Mouse (Mus musculus) ES-Bruce4 (cell line): ENCODE measurements around the gene Cyth3. TPM values are rescaled to one million over a fixed set of nuclear protein-coding genes. Genes with fewer than 3 reads are reported as not detected.

Experiments
- H3K27ac ChIP-seq: 2 replicates; pipeline ENCODE4 v1.5.1; 2012; ENCODE audit warnings: low read length, inconsistent platforms; ENCODE audit not compliant: insufficient read depth
- H3K27me3 ChIP-seq: 2 replicates; pipeline ENCODE4 v1.6.1; 2012; ENCODE audit warnings: mild to moderate bottlenecking, low read length, inconsistent platforms; ENCODE audit not compliant: control insufficient read depth, poor library complexity, insufficient read depth, severe bottlenecking
- H3K36me3 ChIP-seq: 2 replicates; pipeline ENCODE4 v1.6.1; 2012; ENCODE audit warnings: inconsistent platforms, mild to moderate bottlenecking, low read length, moderate library complexity; ENCODE audit not compliant: control insufficient read depth, poor library complexity, insufficient read depth, severe bottlenecking
- H3K4me1 ChIP-seq: one replicate; pipeline ENCODE4 v1.8.1; 2011; ENCODE audit warnings: low read length; ENCODE audit not compliant: control insufficient read depth, insufficient read depth
- H3K4me3 ChIP-seq: 2 replicates; pipeline ENCODE4 v1.5.1; 2011; ENCODE audit warnings: low read depth, mild to moderate bottlenecking, low read length
- H3K9ac ChIP-seq: 2 replicates; pipeline ENCODE4 v1.6.1; 2012; ENCODE audit warnings: low read depth, mild to moderate bottlenecking, inconsistent platforms; ENCODE audit not compliant: poor library complexity, severe bottlenecking
- H3K9me3 ChIP-seq: replicated peaks from 2 replicates; pipeline ENCODE4 v1.6.1; 2012; ENCODE audit warnings: mild to moderate bottlenecking, low read length, inconsistent platforms; ENCODE audit not compliant: control insufficient read depth, poor library complexity, insufficient read depth, severe bottlenecking
- CTCF ChIP-seq: IDR thresholded peaks from one replicate; pipeline ENCODE4 v1.8.1; 2011; ENCODE audit warnings: low read depth, low read length
- EP300 ChIP-seq: IDR thresholded peaks from 2 replicates; pipeline ENCODE4 v1.6.1; 2011; ENCODE audit warnings: low read depth, low read length; ENCODE audit not compliant: insufficient read depth
- POLR2A ChIP-seq: IDR thresholded peaks from one replicate; pipeline ENCODE4 v1.8.1; 2011; ENCODE audit warnings: low read length; ENCODE audit not compliant: insufficient read depth
- polyA plus RNA-seq: library from polyadenylated mRNA; stranded (reverse); fragments of >200 nt; gene quantifications from 2 replicates; pipeline ENCODE4 v1.2.4, GENCODE M21; 2011; ENCODE audit warnings: low read depth; ENCODE audit not compliant: missing spikeins, insufficient read depth, insufficient read length

The Cyth3 gene
- polyA plus RNA-seq, 1 experiment = 15.5 TPM

DNA sequence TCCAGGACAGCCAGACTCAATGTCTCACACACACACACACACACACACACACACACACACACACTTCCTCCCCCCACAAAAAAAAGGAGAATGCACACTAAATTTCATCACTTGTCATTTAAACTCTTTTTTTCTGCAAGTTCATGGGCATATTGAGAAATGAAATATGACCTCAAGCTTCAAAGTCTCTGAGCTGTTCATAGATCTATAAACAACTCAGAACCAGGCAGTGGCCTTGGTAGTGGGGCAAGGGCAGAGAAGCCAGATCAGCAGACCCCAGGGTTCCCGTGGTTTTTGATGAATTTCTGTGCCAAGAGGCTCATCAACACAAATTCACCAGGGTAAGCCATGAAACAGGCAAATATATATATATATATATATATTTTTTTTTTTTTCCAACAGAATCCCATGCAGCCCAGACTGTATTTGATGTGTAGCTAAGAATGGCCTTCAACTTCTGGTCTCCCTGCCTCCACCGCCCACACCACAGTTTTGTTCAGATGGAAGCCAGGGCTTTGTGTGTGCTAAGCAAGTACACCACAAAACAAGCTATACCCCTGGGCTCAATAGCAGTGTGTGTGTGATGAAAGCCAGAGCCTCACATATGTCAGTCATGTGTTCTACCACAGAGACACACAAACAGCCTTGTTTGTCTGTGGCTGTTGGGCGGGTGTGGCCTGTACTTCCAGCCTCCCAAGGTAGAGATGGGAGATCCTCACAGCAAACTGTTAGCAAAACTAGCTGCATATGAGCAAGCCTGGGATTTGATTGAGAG lies 27.8 kb upstream of the Cyth3 start:
- Histone ChIP-seq H3K27ac (no peak overlapping the region), H3K36me3 (no peaks in the 10 kb centered on the region), H3K9me3 (no peaks in the 10 kb centered on the region), H3K9ac (no peak overlapping the region), H3K4me1 (no peaks in the 10 kb centered on the region), H3K4me3 (no peak overlapping the region), H3K27me3 (no peaks in the 10 kb centered on the region)
- TF ChIP-seq POLR2A (no peak), EP300 (no peak), CTCF (no peak)

DNA sequence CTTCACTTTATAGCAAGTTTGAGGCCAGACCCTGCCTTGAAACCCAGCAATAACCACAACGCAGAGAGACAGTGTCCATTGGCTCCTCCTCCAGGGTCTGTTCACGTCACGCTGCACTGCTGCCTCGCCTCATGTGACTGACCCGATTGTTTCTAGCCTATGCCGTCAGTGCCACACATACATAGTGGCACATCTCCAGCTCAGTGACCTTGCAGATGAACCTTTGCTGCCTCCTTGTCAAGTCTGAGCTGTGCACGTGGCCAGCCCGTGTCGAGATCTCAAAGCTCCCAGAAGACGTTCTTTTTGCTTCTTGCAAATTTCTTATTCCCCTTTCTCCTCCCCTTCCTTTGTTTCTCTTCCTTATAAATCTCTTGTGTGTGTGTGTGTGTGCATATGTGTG lies 20.2 kb upstream of the Cyth3 start:
- H3K9ac ChIP-seq = no peak overlapping the region
- no peaks in the 10 kb centered on the region for H3K4me1 ChIP-seq
- H3K4me3 ChIP-seq = no peak overlapping the region
- no peaks in the 10 kb centered on the region for H3K36me3 ChIP-seq
- H3K9me3 ChIP-seq = no peaks in the 10 kb centered on the region
- H3K27ac ChIP-seq = no peak overlapping the region
- H3K27me3 ChIP-seq = no peaks in the 10 kb centered on the region
- TF ChIP-seq CTCF = no peak
- TF ChIP-seq POLR2A = no peak
- no peak for TF ChIP-seq EP300

DNA sequence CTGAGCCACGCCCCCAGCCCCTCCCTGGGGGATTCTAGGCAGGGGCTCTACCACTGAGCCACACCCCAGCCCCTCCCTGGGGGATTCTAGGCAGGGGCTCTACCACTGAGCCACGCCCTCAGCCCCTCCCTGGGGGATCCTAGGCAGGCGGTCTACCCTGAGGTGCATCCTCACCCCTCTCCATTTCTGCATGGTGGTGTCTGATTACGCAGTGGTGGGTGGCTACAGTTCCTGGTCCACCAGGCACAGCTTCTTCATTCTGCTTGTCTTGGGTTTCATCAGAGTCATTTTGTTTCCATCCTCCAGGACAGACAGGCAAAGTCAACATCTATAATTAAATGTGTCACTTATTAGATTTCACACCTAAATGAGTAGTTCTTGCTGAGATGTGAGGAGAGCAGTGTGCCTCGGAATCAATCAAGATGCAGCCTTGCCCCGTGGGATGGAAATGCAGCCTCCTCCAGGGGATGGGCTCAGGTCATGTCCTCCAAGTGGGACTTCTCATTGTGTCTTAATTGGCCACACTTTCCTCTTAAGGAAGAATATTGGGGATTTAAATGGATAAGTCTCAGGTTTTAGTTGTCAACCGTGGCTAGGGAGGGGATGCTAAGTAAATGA lies 18.0 kb upstream of the Cyth3 start:
- no peak overlapping the region for H3K4me3 ChIP-seq
- no peak overlapping the region for H3K9ac ChIP-seq
- no peaks in the 10 kb centered on the region for H3K4me1 ChIP-seq
- H3K36me3 ChIP-seq = no peaks in the 10 kb centered on the region
- no peak for TF ChIP-seq EP300
- no peak for TF ChIP-seq CTCF
- no peak for TF ChIP-seq POLR2A
- H3K27ac ChIP-seq = no peak overlapping the region
- H3K9me3 ChIP-seq = no peaks in the 10 kb centered on the region
- no peaks in the 10 kb centered on the region for H3K27me3 ChIP-seq

DNA sequence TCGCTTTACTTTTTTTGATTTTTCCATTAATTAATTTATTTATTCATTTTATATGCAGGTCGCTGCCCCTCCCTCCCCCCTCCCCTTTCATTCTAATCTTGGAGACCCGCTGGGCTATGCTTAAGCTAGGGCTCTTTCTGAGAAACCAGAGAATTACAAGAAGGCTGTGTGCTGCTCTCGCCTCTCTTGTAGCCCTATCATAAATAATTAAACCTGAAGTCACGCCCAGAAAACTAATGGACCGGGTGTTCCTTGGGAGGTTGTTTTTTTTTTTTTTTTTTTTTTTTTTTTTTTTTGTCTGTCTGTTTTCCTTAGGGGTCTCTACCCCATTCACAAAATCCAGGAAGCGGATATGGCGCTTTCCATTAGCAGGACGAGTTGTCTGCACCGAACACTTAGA lies 15.5 kb upstream of the Cyth3 start:
- H3K9me3 ChIP-seq = no peaks in the 10 kb centered on the region
- H3K36me3 ChIP-seq = no peaks in the 10 kb centered on the region
- TF ChIP-seq CTCF (no peak), POLR2A (no peak), EP300 (no peak)
- H3K4me3 ChIP-seq = no peak overlapping the region
- H3K27ac ChIP-seq = no peak overlapping the region
- H3K9ac ChIP-seq = no peak overlapping the region
- H3K27me3 ChIP-seq = no peaks in the 10 kb centered on the region
- H3K4me1 ChIP-seq = no peaks in the 10 kb centered on the region

DNA sequence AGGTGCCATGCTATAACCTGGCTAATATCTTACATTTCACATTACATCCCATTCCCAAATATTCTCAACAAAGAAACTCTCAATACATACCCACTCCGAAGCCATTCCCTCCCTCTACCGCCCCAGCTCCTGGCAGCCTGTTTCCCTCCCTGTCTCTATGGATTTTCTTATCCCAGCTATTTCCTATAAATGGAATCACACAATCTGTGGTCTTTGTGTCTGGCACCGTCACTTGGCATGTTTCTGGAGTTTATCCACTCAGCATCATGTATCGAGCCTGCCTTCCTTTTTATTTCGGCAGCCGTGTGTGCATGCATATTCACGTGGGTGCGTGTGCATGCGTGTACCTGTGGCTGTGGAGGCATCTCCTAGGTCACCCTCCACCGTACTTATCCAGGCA lies 14.1 kb upstream of the Cyth3 start:
- no peak overlapping the region for H3K4me3 ChIP-seq
- H3K4me1 ChIP-seq = no peaks in the 10 kb centered on the region
- no peak overlapping the region for H3K9ac ChIP-seq
- no peak for TF ChIP-seq CTCF
- TF ChIP-seq EP300 = no peak
- TF ChIP-seq POLR2A = no peak
- no peaks in the 10 kb centered on the region for H3K9me3 ChIP-seq
- H3K27ac ChIP-seq = no peak overlapping the region
- no peaks in the 10 kb centered on the region for H3K27me3 ChIP-seq
- H3K36me3 ChIP-seq = no peaks in the 10 kb centered on the region

DNA sequence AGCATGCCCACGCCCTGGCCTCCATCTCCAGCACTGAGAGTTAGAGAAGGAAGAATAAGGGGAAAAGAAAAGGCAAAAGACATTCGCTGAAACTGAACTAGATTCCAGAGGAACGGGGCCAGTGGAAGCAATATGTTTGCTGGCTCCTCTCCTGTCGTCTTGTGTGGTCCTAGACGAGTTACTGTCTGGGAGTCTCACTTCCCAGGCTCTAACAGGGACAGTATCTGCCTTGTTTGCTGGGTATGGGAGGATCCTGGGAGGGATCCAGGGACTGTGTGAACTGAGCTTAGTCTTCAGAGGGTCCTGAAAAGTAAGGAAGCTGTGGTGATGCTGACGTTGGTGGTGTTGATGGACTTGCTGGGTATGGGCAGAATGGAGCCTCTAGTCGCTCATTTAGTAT lies 10.3 kb upstream of the Cyth3 start:
- TF ChIP-seq EP300 (no peak), CTCF (no peak), POLR2A (no peak)
- Histone ChIP-seq H3K9me3 (no peaks in the 10 kb centered on the region), H3K27ac (no peak overlapping the region), H3K27me3 (no peaks in the 10 kb centered on the region), H3K9ac (no peak overlapping the region), H3K4me3 (no peak overlapping the region), H3K4me1 (no peaks in the 10 kb centered on the region), H3K36me3 (no peaks in the 10 kb centered on the region)
